Mouse (Mus musculus) heart, postnatal 14 days (tissue): Measurements from ENCODE around the gene Ccdc114. TPM values are rescaled to one million over a fixed set of nuclear protein-coding genes. Genes with fewer than 3 reads are reported as not detected.
A peak's percentile ranks its signal among the peaks of the same experiment; 100 is the strongest.
"Not testable (repeated sequence)": the region's sequence is repeated elsewhere in the genome, so short reads cannot be mapped to it uniquely, and the experiment has no call there.

ENCODE experiments used
- DNase-seq, 2 experiments: peaks; one replicate each; pipeline ENCODE4 v3.0.0; 2021 to 2022
- intact Hi-C: fragments of 180-260 bp; cut with DNase I; formaldehyde crosslinking; loops from one replicate; pipeline ENCODE4 v1.15.1; 2025
- long read RNA-seq, 2 experiments: library from polyadenylated mRNA; stranded (forward); transcript quantifications; one replicate each; pipeline ENCODE4 v2.0.0; 2021
- total RNA-seq, 2 experiments: library from RNA; stranded (reverse); gene quantifications; 2 replicates each; pipeline ENCODE4 v1.2.3; 2021

Gene Ccdc114
- 1 to 10 TPM; 2.0 to 2.2 TPM for total RNA-seq
- long read RNA-seq, experiment 1, partial matches to known transcripts = 0 of 3 reads
- long read RNA-seq, experiment 1, other reads (novel, unspliced or antisense) = 1 of 3 reads
- long read RNA-seq, experiment 2, partial matches to known transcripts = 0 of 1 reads
- long read RNA-seq, experiment 2, other reads (novel, unspliced or antisense) = 1 of 1 reads

DNA sequence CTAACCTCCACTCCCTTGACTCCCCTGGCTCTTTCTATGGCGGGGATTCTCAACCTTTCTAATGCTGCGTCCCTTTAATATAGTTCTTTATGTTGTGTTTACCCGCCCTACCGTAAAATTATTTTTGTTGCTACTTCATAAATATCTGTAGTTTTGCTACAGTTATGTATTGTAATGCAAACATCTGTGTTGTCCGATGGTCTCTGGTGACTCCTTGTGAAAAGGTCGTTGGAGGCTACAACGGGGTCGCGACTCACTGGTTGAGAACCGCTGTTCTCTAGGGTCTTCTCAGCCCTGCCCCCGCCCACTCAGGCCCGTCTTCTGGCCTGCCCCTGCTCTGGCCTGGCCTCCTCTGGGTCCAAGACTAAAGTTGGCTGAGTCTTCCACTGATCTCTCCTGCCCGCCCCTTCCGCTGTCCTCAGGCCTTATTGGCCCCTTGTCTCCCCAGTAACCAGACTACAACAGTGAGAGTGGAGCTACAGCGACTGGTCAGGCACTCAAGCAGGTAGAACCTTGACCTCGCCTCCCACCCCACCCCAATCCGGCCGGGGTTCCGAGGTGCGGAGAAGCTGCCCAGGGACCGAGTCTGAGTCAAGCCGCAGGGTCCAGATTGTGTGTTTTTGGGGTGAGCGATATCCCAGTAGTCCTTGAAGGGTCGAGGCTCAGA is at the start of gene Ccdc114:
TSS of gene Ccdc114 (plus strand) at position 311 of the 667 bp plus-strand sequence.
- intact Hi-C loops = loop anchor here (2.0 to 5.0 kb wide), 2 partner anchors 51 to 112 kb away; partner anchors contain the start of genes Cyth2 and Kdelr1
- DNase-seq = peak; percentile 81 to 84

DNA sequence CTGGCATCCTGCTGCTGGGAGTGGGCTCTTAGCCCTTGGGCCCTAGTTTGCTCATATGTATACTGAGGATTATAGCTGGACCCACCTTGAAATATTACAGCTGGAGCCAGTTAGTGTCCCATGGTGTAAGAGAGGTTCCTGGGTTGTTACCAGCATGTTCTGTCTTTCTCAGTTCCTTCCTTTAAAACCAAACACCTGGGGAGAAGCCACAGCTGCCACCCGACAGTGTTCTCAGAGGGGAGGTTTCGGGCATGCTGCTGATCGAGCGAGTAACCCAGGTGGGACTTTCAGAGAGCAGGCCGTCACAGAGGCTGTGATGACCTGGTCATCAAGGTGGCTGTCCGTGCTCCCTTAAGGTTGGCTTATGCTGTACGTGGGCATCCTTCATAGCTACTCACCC is 47.0 kb upstream of the Ccdc114 start:
- intact Hi-C loops = no loop called here
- no peak for DNase-seq

DNA sequence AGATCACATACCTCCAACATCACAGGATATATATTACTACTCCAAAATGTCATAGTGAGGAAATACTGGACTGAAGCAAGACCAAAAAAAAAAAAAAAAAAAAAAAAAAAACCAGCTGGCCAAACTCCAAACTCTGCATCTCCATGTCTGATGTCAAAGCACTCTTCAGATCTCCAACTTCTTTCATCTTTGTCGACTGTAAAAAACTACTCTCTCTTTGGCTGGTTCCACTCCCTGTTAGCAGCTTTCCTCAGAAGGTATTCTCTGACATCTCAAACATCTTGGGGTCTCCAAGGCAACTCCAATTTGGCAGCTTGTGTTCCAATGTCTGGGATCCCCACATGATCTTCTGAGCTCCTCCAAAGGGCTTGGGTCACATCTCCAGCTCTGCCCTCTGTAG is 45.6 kb upstream of the Ccdc114 start, which contains the start of gene Grin2d:
TSS of gene Grin2d (minus strand) at position 101 of the 400 bp plus-strand sequence.
- DNase-seq, intact Hi-C loops: not testable (repeated sequence)

DNA sequence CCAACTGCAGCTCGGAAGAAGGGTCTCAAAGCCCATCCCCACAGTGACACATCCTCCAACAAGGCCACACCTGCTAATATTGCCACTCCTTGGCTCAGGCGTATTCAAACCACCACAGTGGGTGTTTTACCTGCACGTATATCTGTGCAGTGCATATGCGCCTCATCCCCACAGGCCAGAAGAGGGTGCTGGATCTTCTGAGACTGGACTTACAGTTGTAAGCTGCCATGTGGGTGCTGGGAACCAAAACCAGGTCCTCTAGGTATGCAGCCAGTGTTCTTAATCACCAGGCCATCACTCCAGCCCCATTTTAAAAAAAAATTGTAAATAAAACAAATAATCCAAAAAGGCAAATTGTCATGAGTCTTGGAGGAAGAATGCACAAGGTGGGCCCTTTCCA is 43.3 kb upstream of the Ccdc114 start:
- intact Hi-C loops = no loop called here
- no peak for DNase-seq

DNA sequence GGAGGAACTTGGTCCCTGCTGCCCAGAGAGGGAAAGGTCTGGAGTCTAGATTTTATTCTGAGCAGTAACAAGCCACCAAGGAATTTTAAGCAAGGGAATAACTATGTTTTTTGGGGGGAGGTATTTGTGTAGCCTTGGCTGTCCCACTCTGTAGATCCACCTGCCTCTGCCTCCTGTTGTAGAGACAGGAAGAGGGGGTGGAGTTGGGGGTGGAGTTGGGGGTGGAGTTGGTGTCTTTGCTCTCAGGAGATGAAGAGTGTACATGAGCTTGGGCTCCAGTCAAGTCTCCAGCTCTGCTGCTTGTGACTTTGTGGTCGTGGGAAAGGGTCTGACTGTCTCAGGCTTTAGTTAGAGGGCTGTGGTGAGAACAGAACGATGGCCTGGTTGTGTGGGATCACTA is 42.9 kb upstream of the Ccdc114 start:
- DNase-seq = no peak
- intact Hi-C loops = no loop called here

DNA sequence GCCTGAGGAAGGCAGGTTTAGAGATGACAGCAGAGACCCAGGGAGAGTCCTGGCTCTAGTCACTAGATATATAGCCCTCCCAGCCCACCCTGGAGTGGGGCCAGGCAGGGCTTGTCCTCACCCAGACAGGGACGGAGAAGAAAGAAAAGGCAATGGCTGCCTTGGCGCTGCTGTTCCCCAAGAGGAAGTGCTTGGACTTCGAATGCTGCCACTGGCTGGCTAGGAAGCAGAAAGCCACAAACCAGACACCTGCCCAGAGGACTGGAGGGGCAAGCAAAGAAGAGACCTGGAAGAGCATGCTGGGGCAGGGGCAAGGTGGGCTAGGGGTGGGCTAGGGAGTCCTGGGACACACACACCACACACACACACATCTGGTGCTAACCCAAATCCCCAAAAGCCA is 36.6 kb upstream of the Ccdc114 start:
- intact Hi-C loops = no loop called here
- DNase-seq = no peak

DNA sequence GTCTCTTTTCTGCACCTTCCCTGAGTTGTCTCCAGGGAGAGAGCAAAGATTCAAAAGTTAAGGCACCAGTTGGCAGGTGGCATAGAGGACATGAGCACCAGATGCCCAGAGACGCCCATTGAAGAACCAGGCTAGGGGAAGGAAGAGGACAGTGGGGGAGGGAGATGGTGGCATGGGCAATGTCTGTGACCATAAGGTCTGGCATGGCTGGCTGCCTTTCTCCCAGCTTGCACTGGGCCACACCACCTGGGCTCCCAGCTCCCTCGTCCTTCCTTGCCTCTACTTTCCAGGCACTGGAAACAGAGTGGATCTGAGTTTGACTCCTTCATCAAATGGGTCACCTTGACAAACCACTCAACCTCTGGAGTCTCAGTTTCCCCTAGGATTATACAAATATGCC is 31.2 kb upstream of the Ccdc114 start:
- intact Hi-C loops = no loop called here

DNA sequence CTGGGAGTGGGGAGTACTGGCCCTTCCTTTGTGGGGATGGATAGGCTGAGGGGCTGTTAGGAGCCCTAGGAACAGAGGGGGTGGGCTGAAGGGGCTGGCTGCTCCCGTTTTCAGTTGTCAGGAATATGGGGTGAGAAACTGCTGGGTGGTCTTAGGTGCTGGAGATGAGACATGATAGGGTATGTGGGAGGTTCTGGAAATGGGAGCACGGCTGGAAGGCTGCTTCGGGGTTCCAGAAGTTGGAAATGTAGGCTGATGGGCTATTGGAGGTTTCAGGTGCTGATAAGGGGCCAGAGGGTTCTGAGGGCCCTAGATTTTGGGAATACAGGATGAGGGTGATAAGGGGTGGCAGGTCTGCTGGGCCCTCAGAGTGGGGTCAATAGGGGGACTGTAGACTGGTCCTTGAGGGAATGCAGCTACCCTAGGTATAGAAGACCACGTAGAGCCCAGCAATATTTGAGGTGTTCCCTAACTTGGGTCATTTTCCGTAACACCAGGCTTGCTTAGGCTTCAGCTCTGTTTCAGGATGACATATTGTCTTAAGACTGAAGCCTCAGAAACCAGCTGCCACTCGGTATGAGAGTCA is 27.8 kb upstream of the Ccdc114 start:
- DNase-seq = no peak
- intact Hi-C loops = loop anchor here (2.0 kb wide), 2 partner anchors 23 to 25 kb away; partner anchors contain the start of genes Emp3 and Kdelr1

More for the DNA sequence above, 31.2 kb upstream of the Ccdc114 start:
- DNase-seq = no peak

DNA sequence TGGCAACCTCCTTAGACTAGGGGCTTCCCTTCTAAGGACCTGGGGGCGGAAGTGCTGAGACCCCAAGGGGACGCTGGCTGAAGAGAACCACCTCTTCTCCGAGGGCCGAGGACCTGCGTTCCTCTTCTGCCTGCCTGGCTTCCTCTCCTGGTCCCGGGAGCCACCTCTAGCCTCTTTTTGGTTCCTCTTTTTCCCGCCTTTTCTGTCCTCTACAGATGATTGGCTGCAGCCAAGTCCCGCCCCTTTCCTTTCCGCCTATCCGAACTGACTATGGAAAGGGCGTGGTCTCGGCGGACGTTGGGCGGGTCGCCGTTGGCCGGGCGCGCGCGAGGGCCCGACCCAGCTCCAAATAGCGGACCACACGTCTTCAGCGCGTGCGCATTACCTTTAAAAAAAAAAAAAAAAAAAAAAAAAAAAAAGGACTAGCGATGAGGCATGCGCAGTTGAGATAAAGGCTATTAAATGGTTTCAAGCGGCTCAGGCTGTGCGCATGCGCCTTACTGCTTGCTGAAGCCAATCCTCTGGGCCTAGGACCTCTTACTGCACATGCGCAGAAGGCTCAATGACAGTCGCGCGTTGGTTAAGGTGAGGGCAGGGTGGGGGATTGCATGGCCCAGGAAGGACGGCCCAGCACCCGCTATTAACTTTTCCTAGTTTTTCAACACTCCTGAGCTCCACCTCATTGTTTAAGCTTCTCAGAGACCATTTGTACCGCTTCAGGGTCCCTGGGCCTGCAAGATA is 27.2 kb upstream of the Ccdc114 start, which contains the start of the genes Syngr4 and Tmem143:
TSS of gene Syngr4 (minus strand) at position 198 of the 741 bp plus-strand sequence.
TSS of gene Tmem143 (plus strand) at position 425 of the 741 bp plus-strand sequence.
- DNase-seq = peak; percentile 97
- intact Hi-C loops = loop anchor here (2.0 kb wide), 2 partner anchors 24 kb away; partner anchors contain the start of genes Emp3 and Kdelr1

DNA sequence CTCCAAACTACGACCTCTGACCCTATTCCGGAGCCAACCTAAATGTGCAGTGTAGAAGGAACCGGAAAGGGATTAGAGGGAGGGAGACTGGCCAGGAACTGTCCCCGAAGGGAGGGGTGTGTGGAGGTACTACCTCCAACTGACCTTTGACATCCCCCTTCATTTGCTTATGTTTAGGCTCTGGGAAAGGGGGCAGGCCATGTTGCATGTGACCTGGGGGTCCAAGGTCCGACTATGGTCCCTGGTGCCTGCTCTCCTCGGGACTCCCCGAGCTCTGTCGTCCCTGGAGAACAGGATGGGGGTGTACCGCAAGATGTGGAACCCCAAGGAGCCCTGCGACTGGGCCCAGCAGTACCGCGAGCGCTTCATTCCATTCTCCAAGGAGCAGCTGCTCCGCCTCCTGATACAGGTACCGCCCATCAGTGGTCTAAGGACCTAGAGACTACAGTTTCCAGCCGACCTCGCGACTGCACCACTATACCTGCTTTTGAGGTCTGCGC is 26.6 kb upstream of the Ccdc114 start:
- intact Hi-C loops = loop anchor here (2.0 kb wide), 2 partner anchors 23 to 25 kb away; partner anchors contain the start of genes Emp3 and Kdelr1
- DNase-seq = peak; percentile 44 to 61

DNA sequence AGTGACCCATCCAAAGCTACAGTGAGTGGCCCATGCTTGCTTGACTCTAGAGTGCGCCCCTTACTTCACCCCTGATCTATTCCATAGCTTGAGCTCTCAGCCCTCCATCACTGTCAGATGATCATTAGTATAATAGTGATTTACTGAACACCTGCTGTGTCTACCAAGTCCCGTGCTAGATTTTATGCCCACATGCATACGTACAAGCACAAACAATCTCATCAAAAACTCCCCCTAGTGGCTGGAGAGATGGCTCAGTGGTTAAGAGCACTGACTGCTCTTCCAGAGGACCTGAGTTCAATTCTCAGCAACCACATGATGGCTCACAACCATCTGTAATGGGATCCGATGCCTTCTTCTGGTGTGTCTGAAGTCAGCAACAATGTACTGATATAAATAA is 25.7 kb upstream of the Ccdc114 start:
- DNase-seq, intact Hi-C loops: not testable (repeated sequence)

DNA sequence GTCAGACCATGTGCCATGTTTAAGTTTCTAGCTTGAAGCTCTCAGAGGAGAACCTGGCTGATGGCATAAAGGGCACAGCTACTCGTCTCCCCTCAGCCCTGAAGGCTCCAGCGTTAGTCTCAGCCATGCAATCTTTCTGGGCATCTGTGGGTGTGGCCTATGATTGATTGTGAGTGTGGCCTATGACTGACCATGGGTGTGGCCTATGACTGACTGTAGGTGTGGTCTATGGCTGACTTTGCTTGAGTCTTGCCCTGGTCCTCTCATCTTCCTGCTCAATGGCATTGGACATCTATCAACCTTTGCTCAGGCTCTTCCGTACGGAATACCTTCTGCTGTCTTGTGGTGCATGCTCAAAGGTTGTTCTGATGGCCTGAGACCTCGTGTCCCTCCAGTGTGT is 22.3 kb upstream of the Ccdc114 start:
- DNase-seq = no peak
- intact Hi-C loops = no loop called here

DNA sequence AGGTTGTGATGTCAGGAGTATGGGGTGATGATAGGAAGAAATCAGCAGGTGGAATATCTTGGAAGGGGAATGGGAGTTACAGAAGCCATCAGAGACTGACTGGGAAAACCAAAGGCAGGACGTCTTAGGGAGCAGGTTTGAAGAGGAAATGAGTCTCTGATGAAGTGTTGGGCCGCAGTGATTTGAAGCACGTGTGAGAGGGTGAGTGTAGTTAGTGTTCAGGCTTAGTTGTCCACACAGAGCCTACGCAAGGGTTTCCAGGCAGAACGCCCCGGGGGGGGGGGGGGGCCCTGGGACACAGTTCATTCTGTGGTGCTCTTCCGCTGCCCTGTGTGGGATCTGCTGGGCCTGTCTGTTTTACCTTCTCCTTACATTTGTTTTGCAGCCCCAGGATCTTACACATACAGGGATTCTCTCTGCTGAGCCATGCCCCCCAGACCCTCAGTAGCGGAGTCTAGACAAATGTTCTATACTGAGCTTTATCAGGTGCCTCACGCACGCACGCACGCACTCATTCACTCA is 21.3 kb upstream of the Ccdc114 start:
- intact Hi-C loops = no loop called here
- no peak for DNase-seq

DNA sequence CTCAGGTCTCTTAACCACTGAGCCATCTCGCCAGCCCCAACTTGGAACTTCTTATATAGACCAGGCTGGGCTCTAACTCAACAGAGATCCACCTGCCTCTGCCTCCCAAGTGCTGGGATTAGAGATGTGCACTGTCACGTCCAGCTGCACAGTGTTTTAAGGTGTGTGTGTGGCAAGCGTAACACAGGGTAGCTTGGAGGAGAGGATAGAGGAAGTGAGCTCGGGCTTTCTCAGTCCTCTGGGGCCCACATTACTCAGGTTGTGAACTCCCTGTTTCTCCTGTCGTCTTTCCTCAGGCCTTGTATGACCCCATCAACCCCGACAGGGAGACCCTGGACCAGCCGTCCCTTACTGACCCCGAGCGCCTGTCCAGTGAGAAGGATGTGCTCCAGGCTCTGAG is 17.2 kb upstream of the Ccdc114 start:
- no peak for DNase-seq
- intact Hi-C loops = no loop called here

DNA sequence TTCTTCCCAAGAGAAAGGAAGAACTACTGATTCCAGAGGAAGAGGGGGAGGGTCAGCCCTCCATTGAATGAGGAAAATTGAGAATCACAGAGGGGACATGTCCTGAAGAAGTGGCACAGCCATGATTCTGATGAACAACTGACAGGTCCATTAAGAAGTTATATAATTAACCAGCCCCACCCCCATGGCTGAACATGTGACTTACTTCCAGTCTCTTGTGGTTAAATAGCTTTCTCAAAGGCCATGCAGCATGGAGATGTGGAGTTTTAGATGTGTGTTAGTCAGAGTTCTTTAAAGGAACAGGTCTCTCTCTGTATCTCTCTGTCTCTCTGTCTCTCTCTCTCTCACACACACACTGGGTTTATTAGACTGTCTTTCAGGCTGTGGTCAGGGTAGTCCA is 15.5 kb upstream of the Ccdc114 start:
- intact Hi-C loops = no loop called here
- no peak for DNase-seq

DNA sequence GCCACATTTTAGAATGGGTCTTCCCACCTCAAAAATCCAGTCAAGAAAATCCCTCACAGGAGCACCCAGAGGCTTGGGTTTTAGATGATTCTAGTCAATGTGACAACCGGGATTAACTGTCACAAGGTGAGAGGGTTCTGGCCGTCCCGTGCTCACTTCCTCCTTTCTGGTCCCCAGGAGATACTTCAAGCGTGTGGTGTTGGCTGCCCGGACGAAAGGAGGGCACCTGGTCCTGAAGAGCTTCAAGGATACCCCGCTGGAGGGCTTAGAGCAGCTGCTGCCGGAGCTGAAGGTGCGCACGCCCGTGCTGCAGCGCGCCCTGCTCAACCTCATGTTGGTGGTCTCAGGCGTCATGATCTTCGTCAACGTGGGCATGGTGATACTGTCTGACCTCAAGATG is 14.7 kb upstream of the Ccdc114 start:
- intact Hi-C loops = no loop called here
- no peak for DNase-seq

DNA sequence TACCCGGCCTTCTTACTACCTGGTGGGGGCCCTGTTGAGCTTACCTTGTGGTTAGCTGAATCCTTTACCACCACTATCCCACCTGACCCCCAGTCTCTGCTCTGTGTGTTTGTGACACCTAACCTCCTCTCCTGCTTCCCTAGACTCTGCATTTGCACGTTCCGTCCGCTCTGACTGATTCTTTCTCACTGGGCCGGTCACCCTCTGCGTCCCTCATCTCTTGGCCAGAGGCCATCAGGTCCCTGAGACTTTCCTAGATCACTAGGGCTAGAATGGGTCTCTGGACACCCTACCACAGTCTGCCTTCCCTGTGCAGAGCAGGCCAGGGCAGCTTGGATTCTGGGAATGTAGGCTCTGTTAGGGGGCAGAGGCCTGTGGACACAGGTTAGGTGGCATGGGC is 9.8 kb upstream of the Ccdc114 start:
- intact Hi-C loops = no loop called here

DNA sequence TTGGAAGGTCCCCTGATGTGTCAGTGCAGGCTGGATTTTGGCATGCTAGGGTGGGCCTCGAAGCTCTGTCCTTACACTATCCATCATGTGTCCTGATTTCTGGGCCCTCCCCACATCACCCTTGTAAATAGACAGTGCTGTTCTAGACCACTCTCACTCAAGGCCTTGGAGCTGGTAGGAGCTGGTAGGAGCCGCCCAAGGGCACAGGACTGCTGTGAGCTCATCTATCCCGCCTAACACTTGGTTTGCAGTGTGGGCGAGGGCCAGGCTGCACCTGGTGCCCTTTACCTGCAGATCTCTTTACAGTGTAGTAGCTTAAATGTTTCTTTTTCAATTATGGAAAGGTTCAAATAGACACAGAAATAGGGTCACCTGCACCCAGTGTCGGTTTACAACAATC is 8.9 kb upstream of the Ccdc114 start:
- intact Hi-C loops = no loop called here
- no peak for DNase-seq

More for the DNA sequence above, 9.8 kb upstream of the Ccdc114 start:
- DNase-seq = no peak

DNA sequence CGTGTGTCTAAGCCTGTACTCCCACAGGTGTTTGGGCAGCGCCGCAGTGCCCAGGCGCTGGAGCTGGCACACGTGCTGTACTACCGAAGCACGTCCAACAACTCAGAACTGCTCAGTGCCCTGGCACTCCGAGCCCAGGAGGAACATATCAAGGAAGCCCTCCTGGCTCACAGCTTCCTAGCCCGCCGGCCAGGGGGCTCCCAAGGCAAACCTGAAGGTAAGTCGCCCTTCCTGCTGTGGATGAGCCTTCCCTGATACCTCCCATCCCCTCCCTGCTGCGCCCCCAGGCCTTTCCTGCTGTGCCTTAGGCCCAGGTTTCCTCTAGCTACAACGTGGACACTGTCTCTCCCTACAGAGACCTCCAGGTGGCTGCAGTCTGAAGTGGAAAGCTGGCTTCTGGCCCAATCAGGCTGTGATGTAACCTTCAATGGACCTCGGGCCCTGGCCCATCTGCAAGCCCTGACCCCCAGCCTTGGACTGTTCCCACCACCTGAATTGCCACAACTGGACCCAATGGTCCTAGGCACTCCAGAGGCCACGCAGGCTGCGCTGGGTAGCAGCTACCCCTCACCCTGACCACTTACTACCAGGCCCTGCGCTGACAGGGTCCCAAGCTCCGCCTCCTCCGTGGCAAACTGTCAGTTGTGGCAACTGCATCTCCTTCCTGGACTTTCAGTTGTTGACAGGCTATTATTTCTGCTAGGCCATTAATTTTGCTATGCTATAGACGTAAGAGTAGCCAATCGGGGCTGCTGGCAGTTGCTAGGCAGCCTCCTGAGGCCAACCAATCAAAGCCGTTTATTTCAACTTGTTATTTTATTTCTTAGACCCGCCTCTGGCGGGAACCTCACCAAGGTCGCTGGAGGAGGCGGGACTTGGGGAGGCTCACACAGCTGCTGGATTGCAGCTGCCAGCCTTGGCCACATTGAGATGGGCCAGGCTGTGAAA is 7.5 kb upstream of the Ccdc114 start:
- intact Hi-C loops = no loop called here
- peak; percentile 78 to 82 for DNase-seq
